Mouse (Mus musculus) kidney, adult 2 months (tissue): ENCODE data around the gene Mul1.

Experiments
- CTCF ChIP-seq: fragments of 200-500 bp; conservative IDR thresholded peaks from 2 replicates; pipeline ENCODE4 v1.5.1; 2011; ENCODE audit warnings: low read depth, mild to moderate bottlenecking, control low read depth, low read length, moderate library complexity, mixed read lengths; ENCODE audit not compliant: insufficient read depth, insufficient read length
- POLR2A ChIP-seq: fragments of 200-500 bp; IDR thresholded peaks from one replicate; pipeline ENCODE4 v1.6.1; 2011; ENCODE audit warnings: low read depth, low read length, control low read depth

DNA sequence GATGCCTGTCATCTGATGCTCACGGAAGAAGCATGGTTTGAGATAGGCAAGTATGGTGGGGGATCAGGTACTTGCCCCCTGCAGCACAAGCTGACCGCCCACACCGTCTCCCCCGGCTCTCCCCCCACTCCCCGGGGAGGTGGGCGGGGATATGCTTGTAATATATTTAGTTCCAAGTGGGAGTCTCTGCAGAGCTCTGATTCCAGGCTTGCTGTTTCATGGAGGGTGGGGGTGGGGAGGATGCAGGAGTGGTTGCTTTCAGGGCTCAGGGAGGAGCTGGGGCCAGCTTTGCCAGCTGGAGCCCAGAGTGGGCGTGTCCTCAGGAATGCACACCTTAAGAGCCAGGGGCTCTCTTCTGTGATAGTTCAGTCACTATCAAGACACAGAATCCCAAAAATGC, 34.6 kb downstream of the Mul1 start:
- TF ChIP-seq CTCF, result no peak
- TF ChIP-seq POLR2A, result no peak
